Mouse (Mus musculus) olfactory bulb, adult 2 months (tissue): ENCODE results near the gene Gm45753.

ENCODE experiments used
- CTCF ChIP-seq: fragments of 200-500 bp; IDR thresholded peaks from 2 replicates; pipeline ENCODE4 v1.5.1; 2012; ENCODE audit warnings: low read depth, mild to moderate bottlenecking, low read length, moderate library complexity; ENCODE audit not compliant: insufficient read depth
- POLR2A ChIP-seq: fragments of 200-500 bp; IDR thresholded peaks from 2 replicates; pipeline ENCODE4 v1.6.1; 2012; ENCODE audit warnings: mild to moderate bottlenecking, low read depth, low read length, moderate library complexity; ENCODE audit not compliant: insufficient read depth

GRCm38 (mm10) chr8:45333493-45333892 lies 25.2 kb upstream of the Gm45753 start:
- TF ChIP-seq CTCF = no peak
- TF ChIP-seq POLR2A = no peak
